Mouse (Mus musculus) spleen, adult 2 months (tissue): ENCODE results near the gene Cyp2c29.

Experiments
- CTCF ChIP-seq: fragments of 200-500 bp; IDR thresholded peaks from 2 replicates; pipeline ENCODE4 v1.5.1; 2011; ENCODE audit warnings: mild to moderate bottlenecking, inconsistent platforms; ENCODE audit not compliant: insufficient read depth, insufficient read length, insufficient replicate concordance; ENCODE audit errors: extremely low read depth
- POLR2A ChIP-seq: fragments of 200-500 bp; IDR thresholded peaks from 2 replicates; pipeline ENCODE4 v1.6.1; 2011; ENCODE audit warnings: low read depth, low read length, inconsistent platforms

GRCm38 (mm10) chr19:39285637-39286036 is 16.4 kb downstream of the Cyp2c29 start:
- TF ChIP-seq POLR2A: no peak
- no peak for TF ChIP-seq CTCF
